Mouse (Mus musculus): ENCODE measurements around the gene Eddm3b. TPM values are rescaled to one million over a fixed set of nuclear protein-coding genes. Genes with fewer than 3 reads are reported as not detected.
"Not testable (repeated sequence)": the region's sequence is repeated elsewhere in the genome, so short reads cannot be mapped to it uniquely, and the experiment has no call there.

Eddm3b gene
- polyA plus RNA-seq, 1 experiment from 2014 or later = not detected

- no peaks in the 10 kb centered on the region for H3K36me3 ChIP-seq
- no peak overlapping the region for H3K27ac ChIP-seq (ENCODE audit: poor library complexity, severe bottlenecking)
- no peak overlapping the region for H3K9ac ChIP-seq
- no peaks in the 10 kb centered on the region for H3K27me3 ChIP-seq (replicated peaks)
- ATAC-seq (ENCODE audit: insufficient number of reproducible peaks, low FRiP score) = no peak
- H3K4me3 ChIP-seq = no peak overlapping the region
- no peaks in the 10 kb centered on the region for H3K9me3 ChIP-seq (replicated peaks)
- no peak overlapping the region for H3K4me2 ChIP-seq
- 67% methylated on average over 9 of the region's 9 CpGs for WGBS
- H3K4me1 ChIP-seq (replicated peaks) = peaks cover 4% of the 10 kb centered on the region; the same call in 1 of the 2 replicates
Measured at GRCm38 (mm10) chr14:51095736-51096524, 18.3 kb upstream of the Eddm3b start.

GRCm38 (mm10) chr14:51098300-51098699 lies 15.9 kb upstream of the Eddm3b start:
- H3K4me1 ChIP-seq (replicated peaks); H3K36me3 ChIP-seq; H3K27ac ChIP-seq (ENCODE audit: poor library complexity, severe bottlenecking); ATAC-seq (ENCODE audit: insufficient number of reproducible peaks, low FRiP score); H3K4me3 ChIP-seq; H3K27me3 ChIP-seq (replicated peaks); H3K9me3 ChIP-seq (replicated peaks); H3K4me2 ChIP-seq; H3K9ac ChIP-seq: not testable (repeated sequence)
- 29% methylated on average over 1 of the region's 1 CpGs for WGBS

GRCm38 (mm10) chr14:51098921-51099320 lies 15.3 kb upstream of the Eddm3b start:
- Histone ChIP-seq H3K9me3 (replicated peaks) (no peaks in the 10 kb centered on the region), H3K4me3 (no peak overlapping the region), H3K4me1 (replicated peaks) (no peaks in the 10 kb centered on the region), H3K4me2 (no peak overlapping the region), H3K36me3 (no peaks in the 10 kb centered on the region), H3K27me3 (replicated peaks) (no peaks in the 10 kb centered on the region), H3K27ac (ENCODE audit: poor library complexity, severe bottlenecking) (no peak overlapping the region), H3K9ac (no peak overlapping the region)
- whole genome bisulfite sequencing = 90% methylated on average over 11 of the region's 11 CpGs
- no peak for ATAC-seq (ENCODE audit: insufficient number of reproducible peaks, low FRiP score)

DNA sequence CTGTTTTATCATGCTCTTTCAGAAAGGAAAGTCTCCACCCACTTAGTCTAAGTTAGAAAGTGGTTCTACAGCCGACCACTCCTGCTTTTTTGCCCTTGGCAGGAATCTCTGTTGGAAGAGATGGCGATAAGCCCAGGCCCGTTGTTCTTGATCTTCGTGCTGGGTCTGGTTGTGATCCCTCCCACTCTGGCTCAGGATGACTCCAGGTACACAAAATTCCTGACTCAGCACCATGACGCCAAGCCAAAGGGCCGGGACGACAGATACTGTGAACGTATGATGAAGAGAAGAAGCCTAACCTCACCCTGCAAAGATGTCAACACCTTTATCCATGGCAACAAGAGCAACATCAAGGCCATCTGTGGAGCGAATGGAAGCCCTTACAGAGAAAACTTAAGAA lies 12.9 kb upstream of the Eddm3b start:
- no peaks in the 10 kb centered on the region for H3K27me3 ChIP-seq (replicated peaks)
- no peaks in the 10 kb centered on the region for H3K36me3 ChIP-seq
- H3K27ac ChIP-seq (ENCODE audit: poor library complexity, severe bottlenecking) = no peak overlapping the region
- no peak overlapping the region for H3K4me2 ChIP-seq
- H3K4me3 ChIP-seq = no peak overlapping the region
- no peak overlapping the region for H3K9ac ChIP-seq
- no peak for ATAC-seq (ENCODE audit: insufficient number of reproducible peaks, low FRiP score)
- H3K9me3 ChIP-seq (replicated peaks) = no peaks in the 10 kb centered on the region
- 60% methylated on average over 9 of the region's 9 CpGs for WGBS
- H3K4me1 ChIP-seq (replicated peaks) = no peaks in the 10 kb centered on the region

DNA sequence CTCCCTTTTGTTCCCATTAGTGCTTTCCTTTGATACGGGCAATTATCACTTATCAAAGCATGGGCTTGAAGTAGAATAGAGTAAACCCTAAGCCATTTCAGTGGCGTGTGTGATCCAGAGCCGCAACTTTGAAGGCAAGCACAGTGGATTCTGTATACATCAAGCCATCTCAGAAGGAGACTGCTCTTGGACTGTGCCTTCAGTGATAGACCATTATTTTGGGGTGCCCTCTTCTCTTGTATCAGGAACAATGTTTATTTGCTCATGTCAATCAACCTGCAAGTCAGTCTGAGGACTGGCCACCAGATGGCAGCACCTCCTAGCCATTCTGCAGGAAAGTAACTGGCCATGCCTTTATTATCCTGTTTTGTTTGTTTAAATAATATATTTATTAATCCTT lies 11.0 kb upstream of the Eddm3b start:
- Histone ChIP-seq H3K36me3 (no peaks in the 10 kb centered on the region), H3K9ac (no peak overlapping the region), H3K4me2 (no peak overlapping the region), H3K27ac (ENCODE audit: poor library complexity, severe bottlenecking) (no peak overlapping the region), H3K4me1 (replicated peaks) (no peaks in the 10 kb centered on the region), H3K9me3 (replicated peaks) (no peaks in the 10 kb centered on the region), H3K4me3 (no peak overlapping the region), H3K27me3 (replicated peaks) (no peaks in the 10 kb centered on the region)
- no peak for ATAC-seq (ENCODE audit: insufficient number of reproducible peaks, low FRiP score)
- WGBS = 51% methylated on average over 3 of the region's 3 CpGs

GRCm38 (mm10) chr14:51104366-51104765 lies 9.9 kb upstream of the Eddm3b start:
- Histone ChIP-seq H3K27me3 (replicated peaks) (no peaks in the 10 kb centered on the region), H3K27ac (ENCODE audit: poor library complexity, severe bottlenecking) (no peak overlapping the region), H3K4me2 (no peak overlapping the region), H3K9me3 (replicated peaks) (no peaks in the 10 kb centered on the region), H3K36me3 (no peaks in the 10 kb centered on the region), H3K9ac (no peak overlapping the region), H3K4me3 (no peak overlapping the region), H3K4me1 (replicated peaks) (no peaks in the 10 kb centered on the region)
- ATAC-seq (ENCODE audit: insufficient number of reproducible peaks, low FRiP score) = no peak
- 82% methylated on average over 2 of the region's 2 CpGs for WGBS

DNA sequence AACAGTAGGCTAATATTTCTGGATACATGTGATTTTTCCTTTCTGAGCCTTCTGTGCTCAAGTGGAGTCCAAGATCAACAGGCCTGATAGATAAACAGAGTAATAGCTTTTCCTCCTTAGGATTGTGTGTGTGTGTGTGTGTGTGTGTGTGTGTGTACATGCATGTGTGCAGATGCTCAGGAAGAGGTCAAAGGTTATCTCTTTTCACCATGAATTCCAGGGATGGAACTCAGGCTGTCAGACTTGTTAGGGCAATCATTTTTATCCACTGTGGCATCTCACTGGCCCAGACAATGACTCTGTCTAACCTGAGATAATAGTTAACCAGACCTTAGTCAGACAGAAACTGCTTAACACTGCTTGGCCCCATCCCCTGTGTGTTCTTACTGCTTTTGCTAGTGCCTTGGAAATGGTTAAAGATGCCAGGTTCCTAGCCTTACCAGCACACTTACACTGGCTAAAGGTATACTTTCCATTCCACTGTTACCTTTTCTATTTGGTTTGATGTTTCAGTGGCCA lies 7.7 kb upstream of the Eddm3b start:
- Histone ChIP-seq H3K4me1 (replicated peaks) (no peaks in the 10 kb centered on the region), H3K36me3 (no peaks in the 10 kb centered on the region), H3K9me3 (replicated peaks) (no peaks in the 10 kb centered on the region), H3K4me3 (no peak overlapping the region), H3K9ac (no peak overlapping the region), H3K27me3 (replicated peaks) (no peaks in the 10 kb centered on the region), H3K27ac (ENCODE audit: poor library complexity, severe bottlenecking) (no peak overlapping the region), H3K4me2 (no peak overlapping the region)
- ATAC-seq (ENCODE audit: insufficient number of reproducible peaks, low FRiP score) = no peak

GRCm38 (mm10) chr14:51111966-51112365 lies 2.3 kb upstream of the Eddm3b start:
- no peak overlapping the region for H3K9ac ChIP-seq
- no peak overlapping the region for H3K4me2 ChIP-seq
- 37% methylated on average over 3 of the region's 3 CpGs for WGBS
- peak; percentile 57 for ATAC-seq (ENCODE audit: insufficient number of reproducible peaks, low FRiP score)
- H3K4me3 ChIP-seq = no peak overlapping the region
- H3K27me3 ChIP-seq (replicated peaks) = no peaks in the 10 kb centered on the region
- no peaks in the 10 kb centered on the region for H3K4me1 ChIP-seq (replicated peaks)
- 0 out of 2 replicates have a peak overlapping the region, but pooled peaks have one; percentile 3 for H3K27ac ChIP-seq (ENCODE audit: poor library complexity, severe bottlenecking)
- no peaks in the 10 kb centered on the region for H3K9me3 ChIP-seq (replicated peaks)
- H3K36me3 ChIP-seq = no peaks in the 10 kb centered on the region

GRCm38 (mm10) chr14:51113476-51113875 lies 750 bp upstream of the Eddm3b start:
- no peaks in the 10 kb centered on the region for H3K36me3 ChIP-seq
- no peaks in the 10 kb centered on the region for H3K27me3 ChIP-seq (replicated peaks)
- H3K27ac ChIP-seq (ENCODE audit: poor library complexity, severe bottlenecking) = no peak overlapping the region
- no peaks in the 10 kb centered on the region for H3K4me1 ChIP-seq (replicated peaks)
- no peak overlapping the region for H3K4me2 ChIP-seq
- no peak for ATAC-seq (ENCODE audit: insufficient number of reproducible peaks, low FRiP score)
- H3K4me3 ChIP-seq = no peak overlapping the region
- peaks cover under 1% of the 10 kb centered on the region; the same call in 1 of the 2 replicates for H3K9me3 ChIP-seq (replicated peaks)
- 49% methylated on average over 9 of the region's 9 CpGs for WGBS
- no peak overlapping the region for H3K9ac ChIP-seq

- H3K27ac ChIP-seq (ENCODE audit: poor library complexity, severe bottlenecking) = no peak overlapping the region
- H3K4me1 ChIP-seq (replicated peaks) = peaks cover 9% of the 10 kb centered on the region; the same call in 1 of the 2 replicates
- ATAC-seq (ENCODE audit: insufficient number of reproducible peaks, low FRiP score) = no peak
- no peaks in the 10 kb centered on the region for H3K36me3 ChIP-seq
- H3K9me3 ChIP-seq (replicated peaks) = no peaks in the 10 kb centered on the region; the same call in 1 of the 2 replicates
- no peak overlapping the region for H3K4me3 ChIP-seq
- H3K27me3 ChIP-seq (replicated peaks) = no peaks in the 10 kb centered on the region
- H3K9ac ChIP-seq = no peak overlapping the region
- 79% methylated on average over 6 of the region's 6 CpGs for WGBS
- no peak overlapping the region for H3K4me2 ChIP-seq
Measured at GRCm38 (mm10) chr14:51125684-51126083, 11.5 kb downstream of the Eddm3b start.

DNA sequence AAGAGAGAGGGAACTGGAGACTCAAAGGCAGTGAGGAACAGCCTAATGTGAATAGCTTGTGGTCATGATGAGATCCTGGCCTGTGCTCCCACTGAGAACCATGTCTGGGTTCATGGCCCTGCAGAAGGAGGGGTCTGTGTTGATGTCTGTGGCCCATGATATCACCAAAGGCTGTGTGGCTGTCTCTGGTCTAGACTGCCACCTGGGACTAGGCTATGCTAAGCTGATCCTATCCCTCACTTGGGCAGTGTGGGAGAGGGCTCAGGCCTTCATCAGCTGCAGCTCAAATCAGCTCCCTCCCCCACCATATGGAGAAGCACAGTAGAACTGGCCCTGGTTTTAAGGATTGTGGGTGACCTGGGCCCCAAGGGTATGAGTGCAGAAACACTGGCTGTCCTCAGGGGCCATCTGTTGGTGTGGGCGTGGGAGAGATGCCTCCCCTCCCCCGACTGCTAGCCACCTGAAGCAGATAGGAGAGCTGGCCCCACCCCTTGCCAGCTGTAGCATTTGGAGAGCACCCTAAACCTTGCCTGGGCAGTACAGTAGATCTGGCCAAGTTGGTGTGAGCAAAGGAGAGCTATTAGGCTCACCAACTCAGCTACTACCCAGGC lies 13.5 kb downstream of the Eddm3b start:
- Histone ChIP-seq H3K36me3 (no peaks in the 10 kb centered on the region), H3K27me3 (replicated peaks) (no peaks in the 10 kb centered on the region), H3K9me3 (replicated peaks) (no peaks in the 10 kb centered on the region; the same call in 1 of the 2 replicates), H3K4me3 (no peak overlapping the region), H3K27ac (ENCODE audit: poor library complexity, severe bottlenecking) (no peak overlapping the region), H3K4me1 (replicated peaks) (peaks cover 12% of the 10 kb centered on the region; the same call in 1 of the 2 replicates), H3K4me2 (no peak overlapping the region), H3K9ac (no peak overlapping the region)
- ATAC-seq (ENCODE audit: insufficient number of reproducible peaks, low FRiP score) = peak; percentile 71; the same call in 1 of the 2 replicates
- 69% methylated on average over 2 of the region's 2 CpGs for WGBS
